Mouse (Mus musculus) MEL (cell line): ENCODE data around the gene Cbarp.
A peak's percentile ranks its signal among the peaks of the same experiment; 100 is the strongest.

Experiments
- CTCF ChIP-seq, 3 experiments: IDR thresholded peaks in 2 of 3; conservative IDR thresholded peaks in 1 of 3; 2 replicates each; pipeline ENCODE4 v1.5.1; 2011 to 2012; ENCODE audit warnings: low read length in 3 of 3, low read depth in 2 of 3, mild to moderate bottlenecking in 2 of 3, improper control_type of control experiment in 1 of 3, inconsistent platforms in 1 of 3, mixed read lengths in 1 of 3, moderate library complexity in 1 of 3; ENCODE audit not compliant: control insufficient read depth in 1 of 3, insufficient read depth in 1 of 3, poor library complexity in 1 of 3, severe bottlenecking in 1 of 3
- ETS1 ChIP-seq: IDR thresholded peaks from 2 replicates; pipeline ENCODE4 v1.6.1; 2012; ENCODE audit warnings: low read depth, mild to moderate bottlenecking, inconsistent platforms, low read length, improper control_type of control experiment, moderate library complexity
- GATA1 ChIP-seq: IDR thresholded peaks from 2 replicates; pipeline ENCODE4 v1.6.1; 2011; ENCODE audit warnings: low read depth, low read length, improper control_type of control experiment
- MAFK ChIP-seq: IDR thresholded peaks from 2 replicates; pipeline ENCODE4 v1.6.1; 2011; ENCODE audit warnings: low read depth, mild to moderate bottlenecking, low read length, improper control_type of control experiment, borderline replicate concordance
- MYC ChIP-seq: IDR thresholded peaks from 2 replicates; pipeline ENCODE4 v1.6.1; 2011; ENCODE audit warnings: low read depth, mild to moderate bottlenecking, low read length, improper control_type of control experiment, moderate library complexity
- RCOR1 ChIP-seq: IDR thresholded peaks from 2 replicates; pipeline ENCODE4 v1.6.1; 2012; ENCODE audit warnings: low read depth, mild to moderate bottlenecking, inconsistent platforms, low read length, improper control_type of control experiment
- TBP ChIP-seq: IDR thresholded peaks from 2 replicates; pipeline ENCODE4 v1.8.0; 2011; ENCODE audit warnings: low read depth, low read length, improper control_type of control experiment
- ZNF384 ChIP-seq: IDR thresholded peaks from 2 replicates; pipeline ENCODE4 v1.6.1; 2012; ENCODE audit warnings: low read depth, mild to moderate bottlenecking, inconsistent platforms, low read length, improper control_type of control experiment

GRCm38 (mm10) chr10:80140666-80141035, at the start of gene Cbarp:
- TF ChIP-seq CTCF (IDR thresholded peaks at IDR 0.05 in 2 of 3, conservative IDR thresholded peaks at IDR 0.05 in 1 of 3; ENCODE audit: control insufficient read depth in 1 of 3, insufficient read depth in 1 of 3, low read depth in 2 of 3, low read length in 3 of 3, poor library complexity in 1 of 3, severe bottlenecking in 1 of 3) = no peak
- TF ChIP-seq ZNF384 = no peak
- TF ChIP-seq TBP = no peak
- TF ChIP-seq MAFK = no peak
- TF ChIP-seq RCOR1 = no peak
- no peak for TF ChIP-seq MYC
- TF ChIP-seq GATA1 = no peak
- 0 out of 2 replicates have a peak, but pooled peaks have one; percentile 32 for TF ChIP-seq ETS1
